Mouse (Mus musculus): ENCODE data around the gene Sesn1.
A peak's percentile ranks its signal among the peaks of the same experiment; 100 is the strongest.
"Not testable (repeated sequence)": the region's sequence is repeated elsewhere in the genome, so short reads cannot be mapped to it uniquely, and the experiment has no call there.

The Sesn1 gene

GRCm38 (mm10) chr10:41821171-41821570 lies 11.4 kb downstream of the Sesn1 start:
- DNase-seq (ENCODE audit: low read depth, low spot score) = no peak

DNA sequence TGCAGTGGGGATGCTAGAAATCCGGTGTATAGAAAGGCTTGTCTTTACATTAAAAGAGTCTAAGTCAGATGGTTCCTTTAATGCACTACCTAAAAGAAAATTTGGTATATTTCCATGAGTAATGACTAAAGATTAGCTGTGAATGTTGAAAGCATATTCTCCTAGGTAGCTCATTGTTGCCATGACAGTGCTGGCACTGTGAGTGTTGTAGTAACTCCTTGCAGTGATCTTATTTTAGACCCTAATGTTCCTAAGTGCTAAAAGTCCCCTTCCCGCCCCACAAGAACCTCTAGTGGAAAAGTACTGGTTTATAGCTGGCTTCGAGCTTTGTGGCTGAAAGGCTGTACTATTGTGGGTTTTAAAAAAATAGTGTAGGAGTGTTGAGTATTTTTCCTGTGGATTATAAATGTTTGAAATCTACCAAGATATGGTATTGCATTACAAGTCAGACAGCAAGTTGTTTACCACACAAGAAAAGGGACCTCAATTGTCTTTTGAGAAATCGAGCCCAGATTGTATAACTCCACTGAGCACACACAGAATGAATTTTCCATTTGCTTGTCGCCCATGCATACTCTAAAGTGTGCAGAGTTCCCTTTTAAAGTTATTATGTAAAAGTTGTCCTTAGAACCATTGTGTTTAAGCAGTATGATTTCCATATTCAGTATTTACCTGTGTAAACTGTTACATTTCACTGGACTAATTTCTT lies 13.0 kb downstream of the Sesn1 start:
- no peak for DNase-seq (ENCODE audit: low read depth, low spot score)

- not testable (repeated sequence) for DNase-seq (ENCODE audit: low read depth, low spot score)
Measured at GRCm38 (mm10) chr10:41823282-41823675, 13.5 kb downstream of the Sesn1 start.

- DNase-seq (ENCODE audit: low read depth, low spot score) = no peak
Measured at GRCm38 (mm10) chr10:41823916-41824315, 14.2 kb downstream of the Sesn1 start.

DNA sequence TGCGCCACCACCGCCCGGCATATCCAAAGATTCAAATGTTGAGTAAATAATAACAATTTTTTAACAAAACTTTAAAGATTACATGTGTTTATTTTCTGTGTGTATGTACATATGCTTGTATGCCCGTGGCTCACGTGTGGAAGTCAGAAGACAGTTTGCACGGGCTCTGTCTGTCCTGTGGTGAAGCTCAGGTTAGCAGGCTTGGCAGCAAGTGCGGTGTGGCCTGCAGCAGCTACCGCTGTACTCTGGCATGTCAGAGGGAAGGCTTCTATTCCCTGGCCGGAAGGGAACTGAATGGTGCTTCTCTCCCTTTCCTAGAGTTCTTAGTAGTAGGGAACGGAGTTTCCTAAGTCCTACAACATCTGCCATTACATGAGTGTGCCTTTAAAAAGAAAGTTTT lies 15.3 kb downstream of the Sesn1 start:
- no peak for DNase-seq (ENCODE audit: low read depth, low spot score)

DNA sequence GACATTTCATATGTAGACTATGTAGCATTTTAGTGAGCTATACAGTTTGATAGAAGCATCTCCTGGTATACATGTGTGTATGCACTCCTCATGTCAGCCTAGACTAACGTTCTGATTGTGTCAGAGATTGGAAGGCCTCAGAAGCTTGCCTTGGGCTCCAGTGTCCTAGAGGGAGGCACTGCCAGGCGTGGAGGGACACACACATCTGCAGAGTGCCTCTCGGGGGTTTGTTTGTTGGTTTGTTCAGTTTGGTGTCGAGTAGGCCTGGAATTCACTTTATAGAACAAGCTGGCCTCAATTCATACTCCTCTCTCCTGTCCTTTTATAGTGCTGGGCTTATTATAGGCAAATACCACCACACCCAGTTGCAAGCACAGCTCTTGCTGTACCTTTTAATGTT lies 16.3 kb downstream of the Sesn1 start:
- DNase-seq (ENCODE audit: low read depth, low spot score) = no peak

DNA sequence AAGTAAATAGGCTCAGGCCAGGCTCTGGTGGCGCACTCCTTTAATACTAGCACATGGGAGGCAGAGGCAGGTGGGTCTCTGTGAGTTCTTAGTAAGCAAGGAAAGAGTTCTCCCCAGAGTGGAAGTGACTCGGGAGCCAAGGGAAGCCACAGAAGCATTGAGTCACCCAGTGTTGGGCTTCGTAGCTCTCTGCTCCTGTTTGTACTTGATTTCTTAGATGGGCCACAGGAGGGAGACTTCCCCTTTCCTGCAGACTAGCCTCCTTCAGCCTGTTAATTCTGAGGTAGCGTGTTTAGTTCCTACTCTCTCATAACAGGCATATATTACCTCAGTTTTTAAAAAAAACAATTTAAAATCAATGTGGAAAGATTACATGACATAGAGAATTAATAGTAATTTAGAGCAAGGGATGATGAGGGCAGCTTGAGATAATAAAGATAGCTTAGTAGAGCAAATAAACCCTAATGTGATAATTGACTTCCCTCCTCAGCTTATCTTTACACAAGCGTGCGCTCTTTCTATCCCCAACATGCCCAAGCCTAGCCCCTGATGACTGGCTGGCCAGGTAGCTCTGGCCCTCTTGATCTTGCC lies 16.9 kb downstream of the Sesn1 start:
- no peak for DNase-seq (ENCODE audit: low read depth, low spot score)

- no peak for DNase-seq (ENCODE audit: low read depth, low spot score)
Measured at GRCm38 (mm10) chr10:41827784-41828183, 18.0 kb downstream of the Sesn1 start.

- DNase-seq (ENCODE audit: low read depth, low spot score) = no peak
Measured at GRCm38 (mm10) chr10:41829191-41829590, 19.5 kb downstream of the Sesn1 start.

- DNase-seq (ENCODE audit: low read depth, low spot score) = no peak
Measured at GRCm38 (mm10) chr10:41829980-41830379, 20.2 kb downstream of the Sesn1 start.

GRCm38 (mm10) chr10:41830445-41830844 lies 20.7 kb downstream of the Sesn1 start:
- DNase-seq (ENCODE audit: low read depth, low spot score) = no peak

GRCm38 (mm10) chr10:41830851-41831522 lies 21.3 kb downstream of the Sesn1 start:
- peak; percentile 66 for DNase-seq (ENCODE audit: low read depth, low spot score)

GRCm38 (mm10) chr10:41832191-41832590 lies 22.5 kb downstream of the Sesn1 start:
- DNase-seq (ENCODE audit: low read depth, low spot score) = no peak

DNA sequence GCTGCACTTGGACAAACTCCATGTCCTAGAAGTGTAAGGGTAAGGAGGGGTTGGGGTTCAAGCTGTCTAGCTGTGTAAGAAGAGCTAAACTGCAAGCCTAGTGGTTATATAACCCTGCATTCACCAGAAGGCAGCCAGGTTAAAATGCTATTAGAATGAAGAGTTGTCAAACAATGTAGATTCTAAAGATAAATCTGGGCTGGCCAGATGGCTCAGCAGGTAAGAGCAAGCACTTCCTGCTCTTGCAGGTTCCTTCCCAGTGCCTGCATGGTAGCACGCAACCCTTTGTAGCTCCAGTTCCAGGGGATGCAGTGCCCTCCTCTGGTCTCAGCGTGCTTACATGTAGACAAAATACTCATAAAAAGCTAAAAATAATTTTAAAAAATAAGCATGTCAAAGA lies 24.4 kb downstream of the Sesn1 start:
- DNase-seq (ENCODE audit: low read depth, low spot score) = no peak

GRCm38 (mm10) chr10:41838911-41839310 lies 29.2 kb downstream of the Sesn1 start:
- no peak for DNase-seq (ENCODE audit: low read depth, low spot score)

DNA sequence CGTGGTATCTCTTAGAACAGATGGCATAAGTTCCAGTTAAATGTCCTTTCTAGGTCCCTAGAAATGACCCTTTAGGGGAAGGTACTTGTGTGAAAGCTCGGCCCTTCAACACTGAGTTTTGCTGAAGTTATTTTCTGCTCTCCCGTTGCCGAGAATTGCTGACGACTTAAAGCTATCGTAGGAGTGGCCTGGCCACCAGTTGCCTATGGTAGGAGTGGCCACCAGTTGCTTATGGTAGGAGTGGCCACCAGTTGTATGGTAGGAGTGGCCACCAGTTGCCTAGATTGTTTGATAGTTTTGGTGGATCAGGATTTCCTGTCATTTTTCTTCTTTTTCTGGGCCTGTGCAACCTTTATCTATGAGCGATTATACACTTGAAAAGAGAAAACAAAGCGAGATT lies 38.0 kb downstream of the Sesn1 start:
- DNase-seq (ENCODE audit: low read depth, low spot score) = no peak

- DNase-seq (ENCODE audit: low read depth, low spot score) = no peak
Measured at GRCm38 (mm10) chr10:41848721-41849120, 39.0 kb downstream of the Sesn1 start.

- DNase-seq (ENCODE audit: low read depth, low spot score) = no peak
Measured at GRCm38 (mm10) chr10:41859820-41860219, 50.1 kb downstream of the Sesn1 start.

GRCm38 (mm10) chr10:41860275-41860688 lies 50.5 kb downstream of the Sesn1 start:
- no peak for DNase-seq (ENCODE audit: low read depth, low spot score)

- DNase-seq (ENCODE audit: low read depth, low spot score) = no peak
Measured at GRCm38 (mm10) chr10:41863053-41863452, 53.3 kb downstream of the Sesn1 start.

DNA sequence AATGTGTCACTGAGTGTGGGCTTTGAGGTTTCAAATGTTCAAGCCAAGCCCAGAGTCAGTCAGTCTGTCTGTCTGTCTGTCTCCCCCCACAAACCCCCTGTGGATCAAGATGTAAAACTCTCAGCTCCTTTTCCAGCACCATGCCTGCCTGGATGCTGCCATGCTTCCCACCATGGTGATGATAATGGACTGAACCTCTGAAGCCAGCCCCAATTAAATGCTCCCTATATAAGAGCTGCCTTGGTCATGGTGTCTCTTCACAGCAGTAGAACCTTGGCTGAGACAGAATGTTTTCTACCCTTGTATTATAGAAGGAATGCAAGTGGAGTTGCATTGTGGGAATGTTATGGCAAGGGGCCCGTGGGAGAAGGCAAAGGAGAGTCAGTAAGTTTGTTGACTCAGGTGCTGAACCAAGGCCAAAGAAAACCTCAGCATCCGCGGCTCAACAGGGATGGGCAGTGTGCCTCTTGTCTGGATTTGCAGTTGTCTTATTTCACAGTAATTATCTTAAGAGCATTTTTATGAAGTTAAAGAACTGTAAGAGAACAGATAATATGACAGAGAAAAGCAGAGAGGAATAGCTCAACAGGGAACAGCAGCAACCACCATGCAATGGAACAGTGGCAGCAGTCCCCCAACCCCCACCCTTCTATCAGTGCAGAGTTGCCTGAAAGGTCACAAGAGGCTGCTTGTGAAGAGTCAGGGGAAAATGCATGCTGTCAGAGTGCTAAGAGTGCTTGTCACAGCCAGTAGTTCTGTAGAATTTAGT lies 56.5 kb downstream of the Sesn1 start:
- DNase-seq (ENCODE audit: low read depth, low spot score) = no peak

GRCm38 (mm10) chr10:41866838-41867154 lies 57.1 kb downstream of the Sesn1 start:
- no peak for DNase-seq (ENCODE audit: low read depth, low spot score)

Measured in forelimb bud, embryonic 11.5 days (tissue).